Mouse (Mus musculus): ENCODE results near the gene Ppp4r1. TPM values are rescaled to one million over a fixed set of nuclear protein-coding genes. Genes with fewer than 3 reads are reported as not detected.

Gene Ppp4r1
- polyA plus RNA-seq, 2 experiments = 6.7 to 11.1 TPM

DNA sequence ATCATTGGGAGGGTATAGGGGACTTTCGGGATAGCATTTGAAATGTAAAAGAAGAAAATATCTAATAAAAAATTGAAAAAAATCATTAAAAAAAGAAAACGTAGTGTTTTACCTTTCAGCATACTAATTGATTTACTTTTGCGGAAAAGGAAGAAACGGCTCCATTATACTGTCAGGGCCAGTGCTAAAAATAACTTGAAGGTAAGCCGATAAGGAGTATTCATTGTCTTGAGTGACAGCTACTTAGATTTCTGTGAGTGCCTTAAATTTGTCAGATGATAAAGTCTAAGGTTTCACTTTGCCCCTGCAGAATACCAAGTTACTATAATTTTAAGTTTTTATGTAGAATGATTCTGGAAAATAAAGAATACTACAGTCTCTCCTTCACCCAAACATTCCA, 37.8 kb downstream of the Ppp4r1 start:
- Histone ChIP-seq H3K9ac (replicated peaks) (no peak overlapping the region), H3K4me3 (ENCODE audit: insufficient read depth in 1 of 2, low read depth in 2 of 2, low read length in 2 of 2) (no peak overlapping the region), H3K4me1 (replicated peaks; ENCODE audit: control insufficient read depth in 2 of 2, insufficient read depth in 2 of 2, low read length in 1 of 2) (no peaks in the 10 kb centered on the region), H3K36me3 (replicated peaks; ENCODE audit: control insufficient read depth, insufficient read depth, low read depth) (peaks cover 11% of the 10 kb centered on the region), H3K9me3 (ENCODE audit: control insufficient read depth, low read length) (no peaks in the 10 kb centered on the region), H3K4me2 (ENCODE audit: low read depth) (no peak overlapping the region), H3K27ac (no peak overlapping the region), H3K27me3 (ENCODE audit: control insufficient read depth, insufficient read depth, low read length) (no peaks in the 10 kb centered on the region)
- TF ChIP-seq CTCF (IDR thresholded peaks at IDR 0.05; ENCODE audit: low read depth) (no peak), EP300 (IDR thresholded peaks at IDR 0.05; ENCODE audit: low read depth) (no peak)
- DNase-seq (ENCODE audit: low read depth in 3 of 3, low spot score in 3 of 3) = no peak
- 66% methylated on average over 5 of the region's 5 CpGs for WGBS (ENCODE audit: insufficient replicate concordance)
- no peak for ATAC-seq (ENCODE audit: insufficient read depth)

DNA sequence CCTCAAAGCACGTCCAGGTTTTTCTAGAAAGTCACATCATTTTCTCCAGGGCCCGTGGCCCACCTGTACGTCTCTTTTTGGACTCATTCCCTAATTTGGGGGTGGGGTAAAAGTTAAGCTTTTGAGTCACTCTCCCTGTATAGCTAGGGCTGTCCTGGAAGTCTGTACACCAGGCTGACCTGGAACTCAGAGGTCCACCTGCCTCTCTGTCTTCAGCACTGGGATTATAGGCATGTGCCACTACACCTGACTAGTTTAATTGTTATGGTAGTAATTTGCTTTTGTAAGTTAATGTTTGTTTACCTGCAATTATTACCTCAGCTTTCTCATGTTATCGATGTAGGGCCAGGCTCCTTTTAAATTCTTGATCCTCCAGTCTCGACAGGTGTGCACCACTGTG, 40.0 kb downstream of the Ppp4r1 start:
- ATAC-seq (ENCODE audit: insufficient read depth) = no peak

DNA sequence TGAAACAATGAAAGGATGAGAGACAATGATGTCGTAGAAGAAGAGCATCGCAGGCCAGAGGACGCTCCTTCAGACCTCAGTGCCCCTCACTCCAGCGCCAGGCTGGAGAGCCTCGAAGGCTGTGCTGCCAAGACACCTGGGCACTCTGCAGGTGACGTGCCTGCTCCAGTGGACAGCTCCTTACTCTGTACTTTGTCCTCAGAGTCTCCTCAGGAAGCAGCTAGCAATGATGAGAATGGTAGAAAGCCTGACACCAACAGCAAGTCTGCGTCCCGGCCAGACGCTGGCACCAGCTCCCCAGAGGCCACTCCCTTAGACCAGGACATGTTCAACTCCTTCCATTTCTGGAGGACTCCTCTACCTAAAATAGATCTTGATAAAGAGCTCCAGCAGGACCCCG, 41.9 kb downstream of the Ppp4r1 start:
- WGBS (ENCODE audit: insufficient replicate concordance) = 76% methylated on average over 10 of the region's 10 CpGs
- ATAC-seq (ENCODE audit: insufficient read depth) = no peak
- Histone ChIP-seq H3K4me2 (ENCODE audit: low read depth) (no peak overlapping the region), H3K4me3 (ENCODE audit: insufficient read depth in 1 of 2, low read depth in 2 of 2, low read length in 2 of 2) (no peak overlapping the region), H3K9ac (replicated peaks) (no peak overlapping the region), H3K9me3 (ENCODE audit: control insufficient read depth, low read length) (no peaks in the 10 kb centered on the region), H3K27me3 (ENCODE audit: control insufficient read depth, insufficient read depth, low read length) (no peaks in the 10 kb centered on the region), H3K4me1 (replicated peaks; ENCODE audit: control insufficient read depth in 2 of 2, insufficient read depth in 2 of 2, low read length in 1 of 2) (no peaks in the 10 kb centered on the region), H3K27ac (no peak overlapping the region), H3K36me3 (replicated peaks; ENCODE audit: control insufficient read depth, insufficient read depth, low read depth) (peaks cover 3% of the 10 kb centered on the region)
- TF ChIP-seq CTCF (IDR thresholded peaks at IDR 0.05; ENCODE audit: low read depth) (no peak), EP300 (IDR thresholded peaks at IDR 0.05; ENCODE audit: low read depth) (no peak)
- DNase-seq (ENCODE audit: low read depth in 3 of 3, low spot score in 3 of 3) = no peak

More for the DNA sequence above, 40.0 kb downstream of the Ppp4r1 start:
- TF ChIP-seq CTCF (IDR thresholded peaks at IDR 0.05; ENCODE audit: low read depth) (no peak), EP300 (IDR thresholded peaks at IDR 0.05; ENCODE audit: low read depth) (no peak)
- Histone ChIP-seq H3K9ac (replicated peaks) (no peak overlapping the region), H3K27ac (no peak overlapping the region), H3K4me3 (ENCODE audit: insufficient read depth in 1 of 2, low read depth in 2 of 2, low read length in 2 of 2) (no peak overlapping the region), H3K4me1 (replicated peaks; ENCODE audit: control insufficient read depth in 2 of 2, insufficient read depth in 2 of 2, low read length in 1 of 2) (no peaks in the 10 kb centered on the region), H3K9me3 (ENCODE audit: control insufficient read depth, low read length) (no peaks in the 10 kb centered on the region), H3K27me3 (ENCODE audit: control insufficient read depth, insufficient read depth, low read length) (no peaks in the 10 kb centered on the region), H3K4me2 (ENCODE audit: low read depth) (no peak overlapping the region), H3K36me3 (replicated peaks; ENCODE audit: control insufficient read depth, insufficient read depth, low read depth) (peaks cover 3% of the 10 kb centered on the region)
- no peak for DNase-seq (ENCODE audit: low read depth in 3 of 3, low spot score in 3 of 3)
- WGBS (ENCODE audit: insufficient replicate concordance) = 77% methylated on average over 5 of the region's 5 CpGs

DNA sequence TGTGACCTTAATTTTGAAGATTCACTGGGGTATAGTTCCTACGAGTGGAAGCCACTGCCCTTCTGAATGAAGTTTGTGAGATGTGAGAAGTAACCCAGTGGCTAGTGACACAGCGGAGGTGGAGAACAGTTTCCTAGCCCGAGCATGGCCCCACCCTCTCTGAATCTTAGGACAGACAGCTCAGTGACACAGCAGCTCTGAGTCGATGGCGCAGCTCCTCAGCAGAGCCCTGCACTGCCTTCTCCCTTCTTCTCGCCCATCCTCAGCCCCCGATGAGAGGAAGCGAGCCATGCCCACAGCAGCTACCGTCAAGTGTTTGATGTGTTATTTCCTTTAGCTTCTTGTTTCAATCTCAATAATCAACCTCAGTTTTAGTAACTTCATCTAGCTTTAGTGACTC, 43.9 kb downstream of the Ppp4r1 start:
- H3K4me1 ChIP-seq (replicated peaks; ENCODE audit: control insufficient read depth in 2 of 2, insufficient read depth in 2 of 2, low read length in 1 of 2) = no peaks in the 10 kb centered on the region
- no peak overlapping the region for H3K9ac ChIP-seq (replicated peaks)
- H3K27me3 ChIP-seq (ENCODE audit: control insufficient read depth, insufficient read depth, low read length) = no peaks in the 10 kb centered on the region
- H3K4me2 ChIP-seq (ENCODE audit: low read depth) = no peak overlapping the region
- TF ChIP-seq CTCF (IDR thresholded peaks at IDR 0.05; ENCODE audit: low read depth) = no peak
- TF ChIP-seq EP300 (IDR thresholded peaks at IDR 0.05; ENCODE audit: low read depth) = no peak
- no peak for DNase-seq (ENCODE audit: low read depth in 3 of 3, low spot score in 3 of 3)
- no peak overlapping the region for H3K4me3 ChIP-seq (ENCODE audit: insufficient read depth in 1 of 2, low read depth in 2 of 2, low read length in 2 of 2)
- WGBS (ENCODE audit: insufficient replicate concordance) = 44% methylated on average over 9 of the region's 9 CpGs
- H3K36me3 ChIP-seq (replicated peaks; ENCODE audit: control insufficient read depth, insufficient read depth, low read depth) = peaks cover 4% of the 10 kb centered on the region; the same call in 1 of the 2 replicates
- H3K9me3 ChIP-seq (ENCODE audit: control insufficient read depth, low read length) = no peaks in the 10 kb centered on the region
- ATAC-seq (ENCODE audit: insufficient read depth) = no peak
- H3K27ac ChIP-seq = no peak overlapping the region

DNA sequence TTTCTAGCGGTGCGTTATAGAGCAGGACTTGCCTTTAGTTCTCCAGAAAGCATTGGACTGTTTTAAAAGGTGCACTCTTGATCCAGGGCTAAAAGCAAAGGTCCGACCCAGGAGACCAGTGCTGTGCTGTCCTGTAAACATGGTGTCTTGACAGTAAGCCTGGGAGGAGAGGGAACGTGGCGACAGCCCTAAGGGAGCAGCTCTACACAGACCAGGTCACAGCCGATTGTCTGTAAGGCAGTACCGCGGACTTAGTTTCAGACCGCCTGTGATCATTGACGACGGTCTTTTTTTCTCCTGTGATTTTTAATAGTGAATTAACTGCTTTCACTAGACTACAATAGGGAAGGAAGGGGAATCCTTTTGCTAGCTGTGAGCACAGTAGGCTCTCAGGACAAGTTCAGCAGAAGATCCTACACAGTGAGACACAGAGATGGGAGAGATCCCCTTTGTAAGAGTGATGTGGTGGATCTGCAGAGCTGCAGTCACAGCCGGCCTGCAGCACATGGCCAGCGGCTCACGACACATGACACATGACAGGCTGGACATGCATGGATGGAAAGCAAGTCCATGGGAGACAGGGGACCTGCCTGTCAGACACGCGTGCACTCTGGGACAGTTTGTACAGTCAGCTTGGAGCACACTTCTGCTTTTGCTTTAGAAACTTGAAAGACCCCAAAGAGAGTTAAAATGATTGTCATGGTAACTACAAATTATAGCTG, 44.9 kb downstream of the Ppp4r1 start:
- no peak overlapping the region for H3K4me2 ChIP-seq (ENCODE audit: low read depth)
- H3K27ac ChIP-seq = no peak overlapping the region
- DNase-seq (ENCODE audit: low read depth in 3 of 3, low spot score in 3 of 3) (no peak), ATAC-seq (ENCODE audit: insufficient read depth) (no peak)
- 85% methylated on average over 16 of the region's 16 CpGs for WGBS (ENCODE audit: insufficient replicate concordance)
- TF ChIP-seq EP300 (IDR thresholded peaks at IDR 0.05; ENCODE audit: low read depth) (no peak), CTCF (IDR thresholded peaks at IDR 0.05; ENCODE audit: low read depth) (no peak)
- no peaks in the 10 kb centered on the region for H3K27me3 ChIP-seq (ENCODE audit: control insufficient read depth, insufficient read depth, low read length)
- peaks cover 7% of the 10 kb centered on the region; the same call in 1 of the 2 replicates for H3K36me3 ChIP-seq (replicated peaks; ENCODE audit: control insufficient read depth, insufficient read depth, low read depth)
- no peaks in the 10 kb centered on the region for H3K9me3 ChIP-seq (ENCODE audit: control insufficient read depth, low read length)
- no peaks in the 10 kb centered on the region for H3K4me1 ChIP-seq (replicated peaks; ENCODE audit: control insufficient read depth in 2 of 2, insufficient read depth in 2 of 2, low read length in 1 of 2)
- H3K9ac ChIP-seq (replicated peaks) = no peak overlapping the region
- H3K4me3 ChIP-seq (ENCODE audit: insufficient read depth in 1 of 2, low read depth in 2 of 2, low read length in 2 of 2) = no peak overlapping the region
